Mouse (Mus musculus): ENCODE measurements around the gene Rbp3. TPM values are rescaled to one million over a fixed set of nuclear protein-coding genes. Genes with fewer than 3 reads are reported as not detected.
A peak's percentile ranks its signal among the peaks of the same experiment; 100 is the strongest.

Gene Rbp3
- polyA plus RNA-seq, 1 experiment from 2014 or later: not detected

- Histone ChIP-seq H3K36me3 (ENCODE audit: control insufficient read depth, insufficient read depth, low read length) (no peaks in the 10 kb centered on the region), H3K4me1 (ENCODE audit: control insufficient read depth, insufficient read depth, low read length) (no peaks in the 10 kb centered on the region), H3K9me3 (ENCODE audit: control insufficient read depth, low read length) (no peaks in the 10 kb centered on the region), H3K4me3 (replicated peaks; ENCODE audit: low read depth, low read length) (no peak overlapping the region), H3K4me2 (ENCODE audit: low read length) (no peak overlapping the region), H3K9ac (replicated peaks; ENCODE audit: low read length) (no peak overlapping the region), H3K27me3 (ENCODE audit: control insufficient read depth, insufficient read depth, low read length) (no peaks in the 10 kb centered on the region), H3K27ac (replicated peaks; ENCODE audit: low read depth, low read length) (no peak overlapping the region)
- no peak for ATAC-seq (ENCODE audit: low FRiP score, low TSS enrichment)
- no peak for DNase-seq
- 87% methylated on average over 4 of the region's 4 CpGs for WGBS
Observed at GRCm38 (mm10) chr14:33958186-33958585, 4.4 kb downstream of the Rbp3 start.

DNA sequence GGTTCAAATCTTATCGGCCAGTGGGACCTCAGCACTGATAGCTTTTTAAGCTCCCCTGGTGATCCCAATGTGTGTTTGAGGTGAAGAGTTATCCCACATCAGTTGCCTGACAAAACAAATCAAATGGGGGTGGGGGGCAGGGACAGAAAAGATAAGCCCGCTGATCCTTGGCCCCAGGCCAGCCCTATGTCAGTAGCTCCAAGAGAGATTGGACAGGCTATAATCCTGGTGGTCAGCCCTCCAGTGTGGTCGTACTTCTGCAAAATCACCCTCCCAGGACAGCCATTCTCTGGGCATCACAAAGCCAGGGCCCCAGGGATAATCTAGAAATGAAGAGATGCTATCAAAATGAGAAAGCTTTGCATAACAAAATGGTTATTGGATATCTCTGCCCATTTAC, 5.0 kb downstream of the Rbp3 start:
- no peak overlapping the region for H3K9ac ChIP-seq (replicated peaks; ENCODE audit: low read length)
- H3K36me3 ChIP-seq (ENCODE audit: control insufficient read depth, insufficient read depth, low read length): no peaks in the 10 kb centered on the region
- WGBS: 50% methylated on average over 3 of the region's 3 CpGs
- no peak overlapping the region for H3K4me3 ChIP-seq (replicated peaks; ENCODE audit: low read depth, low read length)
- H3K4me2 ChIP-seq (ENCODE audit: low read length): no peak overlapping the region
- H3K27ac ChIP-seq (replicated peaks; ENCODE audit: low read depth, low read length): no peak overlapping the region
- no peak for ATAC-seq (ENCODE audit: low FRiP score, low TSS enrichment)
- H3K27me3 ChIP-seq (ENCODE audit: control insufficient read depth, insufficient read depth, low read length): no peaks in the 10 kb centered on the region
- DNase-seq: no peak
- H3K9me3 ChIP-seq (ENCODE audit: control insufficient read depth, low read length): no peaks in the 10 kb centered on the region
- H3K4me1 ChIP-seq (ENCODE audit: control insufficient read depth, insufficient read depth, low read length): no peaks in the 10 kb centered on the region

DNA sequence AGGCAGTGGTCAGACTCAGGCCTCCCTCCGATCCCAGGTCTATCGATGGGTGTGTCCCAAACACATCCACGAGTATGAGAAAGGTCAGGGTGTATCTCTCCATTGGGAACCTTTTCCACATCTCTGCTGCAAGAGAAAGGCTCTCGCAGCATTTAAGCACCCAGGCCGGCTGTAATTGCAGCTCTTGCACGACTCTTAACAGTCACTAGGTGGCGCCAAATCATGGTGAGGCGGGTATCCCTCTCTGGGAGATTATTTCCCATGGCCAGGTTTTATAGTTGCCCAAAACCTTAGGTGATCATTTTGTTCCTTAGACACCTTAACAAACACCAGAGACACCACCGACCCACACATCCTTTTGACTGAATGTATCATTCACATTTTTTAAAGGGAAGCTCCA, 5.5 kb downstream of the Rbp3 start:
- H3K36me3 ChIP-seq (ENCODE audit: control insufficient read depth, insufficient read depth, low read length): no peaks in the 10 kb centered on the region
- H3K27me3 ChIP-seq (ENCODE audit: control insufficient read depth, insufficient read depth, low read length): no peaks in the 10 kb centered on the region
- ATAC-seq (ENCODE audit: low FRiP score, low TSS enrichment): no peak
- H3K4me3 ChIP-seq (replicated peaks; ENCODE audit: low read depth, low read length): no peak overlapping the region
- DNase-seq: peak; percentile 81
- no peaks in the 10 kb centered on the region for H3K9me3 ChIP-seq (ENCODE audit: control insufficient read depth, low read length)
- WGBS: 15% methylated on average over 9 of the region's 9 CpGs
- H3K4me2 ChIP-seq (ENCODE audit: low read length): no peak overlapping the region
- H3K4me1 ChIP-seq (ENCODE audit: control insufficient read depth, insufficient read depth, low read length): no peaks in the 10 kb centered on the region
- H3K9ac ChIP-seq (replicated peaks; ENCODE audit: low read length): no peak overlapping the region
- H3K27ac ChIP-seq (replicated peaks; ENCODE audit: low read depth, low read length): no peak overlapping the region

GRCm38 (mm10) chr14:33965675-33966074, 11.9 kb downstream of the Rbp3 start:
- no peak overlapping the region for H3K27ac ChIP-seq (replicated peaks; ENCODE audit: low read depth, low read length)
- WGBS: 74% methylated on average over 7 of the region's 7 CpGs
- H3K36me3 ChIP-seq (ENCODE audit: control insufficient read depth, insufficient read depth, low read length): no peaks in the 10 kb centered on the region
- H3K27me3 ChIP-seq (ENCODE audit: control insufficient read depth, insufficient read depth, low read length): no peaks in the 10 kb centered on the region
- H3K4me3 ChIP-seq (replicated peaks; ENCODE audit: low read depth, low read length): no peak overlapping the region
- H3K4me1 ChIP-seq (ENCODE audit: control insufficient read depth, insufficient read depth, low read length): no peaks in the 10 kb centered on the region
- H3K9me3 ChIP-seq (ENCODE audit: control insufficient read depth, low read length): no peaks in the 10 kb centered on the region
- no peak overlapping the region for H3K9ac ChIP-seq (replicated peaks; ENCODE audit: low read length)
- ATAC-seq (ENCODE audit: low FRiP score, low TSS enrichment) (no peak), DNase-seq (peak; percentile 13)
- H3K4me2 ChIP-seq (ENCODE audit: low read length): no peak overlapping the region

- H3K4me3 ChIP-seq (replicated peaks; ENCODE audit: low read depth, low read length): no peak overlapping the region
- no peaks in the 10 kb centered on the region for H3K36me3 ChIP-seq (ENCODE audit: control insufficient read depth, insufficient read depth, low read length)
- 47% methylated on average over 7 of the region's 7 CpGs for WGBS
- no peak overlapping the region for H3K4me2 ChIP-seq (ENCODE audit: low read length)
- no peak for ATAC-seq (ENCODE audit: low FRiP score, low TSS enrichment)
- no peaks in the 10 kb centered on the region for H3K27me3 ChIP-seq (ENCODE audit: control insufficient read depth, insufficient read depth, low read length)
- no peaks in the 10 kb centered on the region for H3K9me3 ChIP-seq (ENCODE audit: control insufficient read depth, low read length)
- no peak overlapping the region for H3K9ac ChIP-seq (replicated peaks; ENCODE audit: low read length)
- H3K27ac ChIP-seq (replicated peaks; ENCODE audit: low read depth, low read length): no peak overlapping the region
- no peaks in the 10 kb centered on the region for H3K4me1 ChIP-seq (ENCODE audit: control insufficient read depth, insufficient read depth, low read length)
- DNase-seq: peak; percentile 49
Observed at GRCm38 (mm10) chr14:33972679-33973078, 18.9 kb downstream of the Rbp3 start.

DNA sequence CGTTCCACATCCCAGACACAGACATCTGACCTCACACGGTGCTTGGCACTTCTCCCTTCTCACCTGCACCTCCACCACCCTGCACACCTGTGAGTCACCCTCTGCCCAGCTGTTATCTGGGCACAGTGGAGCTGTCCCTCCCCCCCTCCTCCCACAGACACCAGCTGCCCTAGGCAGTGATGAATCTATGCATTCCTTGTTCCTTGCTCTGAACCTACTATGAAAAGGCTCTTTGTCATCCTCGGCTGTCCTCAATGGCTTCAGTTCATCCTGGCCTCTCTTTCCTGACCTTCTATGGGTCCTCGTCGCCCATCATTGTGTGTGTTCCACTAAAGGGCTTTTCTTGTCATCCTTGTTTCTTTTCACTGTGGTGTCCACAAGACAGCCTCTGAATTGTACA, 20.9 kb downstream of the Rbp3 start:
- WGBS: 68% methylated on average over 5 of the region's 5 CpGs
- Histone ChIP-seq H3K9me3 (ENCODE audit: control insufficient read depth, low read length) (no peaks in the 10 kb centered on the region), H3K4me2 (ENCODE audit: low read length) (no peak overlapping the region), H3K4me3 (replicated peaks; ENCODE audit: low read depth, low read length) (no peak overlapping the region), H3K4me1 (ENCODE audit: control insufficient read depth, insufficient read depth, low read length) (peaks cover 9% of the 10 kb centered on the region; the same call in 1 of the 2 replicates), H3K27ac (replicated peaks; ENCODE audit: low read depth, low read length) (no peak overlapping the region), H3K36me3 (ENCODE audit: control insufficient read depth, insufficient read depth, low read length) (no peaks in the 10 kb centered on the region), H3K9ac (replicated peaks; ENCODE audit: low read length) (no peak overlapping the region), H3K27me3 (ENCODE audit: control insufficient read depth, insufficient read depth, low read length) (no peaks in the 10 kb centered on the region)
- ATAC-seq (ENCODE audit: low FRiP score, low TSS enrichment) (no peak), DNase-seq (no peak)

DNA sequence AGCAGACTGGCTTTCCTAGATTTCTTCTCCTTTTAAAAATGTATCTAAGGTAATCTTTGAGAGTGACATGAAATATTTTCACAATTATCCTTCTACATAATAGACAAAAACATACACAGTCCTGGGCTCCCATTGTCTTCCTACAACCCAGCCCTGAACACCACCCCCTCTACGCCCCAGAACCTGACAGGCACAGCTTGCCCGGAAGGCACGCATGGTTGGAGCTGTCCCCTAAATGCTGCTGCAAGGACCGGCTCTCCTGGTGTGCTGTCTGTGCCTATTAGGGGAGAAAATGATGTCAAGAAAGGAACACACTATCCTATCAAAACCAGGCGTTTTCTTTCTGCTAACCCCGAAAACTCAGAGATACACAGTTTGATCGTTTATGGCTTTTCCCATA, 23.9 kb downstream of the Rbp3 start:
- DNase-seq: peak; percentile 32
- H3K9ac ChIP-seq (replicated peaks; ENCODE audit: low read length): 0 out of 2 replicates have a peak overlapping the region, but pooled peaks have one; percentile 3
- peak overlapping the region; percentile 8; the same call in 1 of the 2 replicates for H3K27ac ChIP-seq (replicated peaks; ENCODE audit: low read depth, low read length)
- ATAC-seq (ENCODE audit: low FRiP score, low TSS enrichment): no peak
- no peaks in the 10 kb centered on the region for H3K27me3 ChIP-seq (ENCODE audit: control insufficient read depth, insufficient read depth, low read length)
- H3K4me2 ChIP-seq (ENCODE audit: low read length): peak overlapping the region; percentile 71
- WGBS: 26% methylated on average over 7 of the region's 7 CpGs
- H3K4me1 ChIP-seq (ENCODE audit: control insufficient read depth, insufficient read depth, low read length): peaks cover 9% of the 10 kb centered on the region; the same call in 1 of the 2 replicates
- H3K9me3 ChIP-seq (ENCODE audit: control insufficient read depth, low read length): no peaks in the 10 kb centered on the region
- H3K36me3 ChIP-seq (ENCODE audit: control insufficient read depth, insufficient read depth, low read length): no peaks in the 10 kb centered on the region
- H3K4me3 ChIP-seq (replicated peaks; ENCODE audit: low read depth, low read length): peak overlapping the region; percentile 39

- DNase-seq: peak; percentile 66
- H3K36me3 ChIP-seq (ENCODE audit: control insufficient read depth, insufficient read depth, low read length): no peaks in the 10 kb centered on the region
- peak within 1 kb of the TSS; percentile 71 for H3K4me2 ChIP-seq (ENCODE audit: low read length)
- no peaks in the 10 kb centered on the region for H3K27me3 ChIP-seq (ENCODE audit: control insufficient read depth, insufficient read depth, low read length)
- peaks cover 9% of the 10 kb centered on the region; the same call in 1 of the 2 replicates for H3K4me1 ChIP-seq (ENCODE audit: control insufficient read depth, insufficient read depth, low read length)
- peak within 1 kb of the TSS; percentile 8; the same call in 1 of the 2 replicates for H3K27ac ChIP-seq (replicated peaks; ENCODE audit: low read depth, low read length)
- WGBS: 3% methylated on average over 25 of the region's 25 CpGs
- peak within 1 kb of the TSS; percentile 37; the same call in 1 of the 2 replicates for H3K9ac ChIP-seq (replicated peaks; ENCODE audit: low read length)
- peak; percentile 53 for ATAC-seq (ENCODE audit: low FRiP score, low TSS enrichment)
- H3K9me3 ChIP-seq (ENCODE audit: control insufficient read depth, low read length): no peaks in the 10 kb centered on the region
- H3K4me3 ChIP-seq (replicated peaks; ENCODE audit: low read depth, low read length): peak within 1 kb of the TSS; percentile 39
Observed at GRCm38 (mm10) chr14:33978604-33979059, 24.8 kb downstream of the Rbp3 start, which contains the start of gene Zfp488. TSS of gene Zfp488 (minus strand) at chr14:33978764.

GRCm38 (mm10) chr14:33989201-33989600, 35.4 kb downstream of the Rbp3 start:
- no peak overlapping the region for H3K4me3 ChIP-seq (replicated peaks; ENCODE audit: low read depth, low read length)
- no peaks in the 10 kb centered on the region for H3K27me3 ChIP-seq (ENCODE audit: control insufficient read depth, insufficient read depth, low read length)
- no peak overlapping the region for H3K9ac ChIP-seq (replicated peaks; ENCODE audit: low read length)
- H3K4me1 ChIP-seq (ENCODE audit: control insufficient read depth, insufficient read depth, low read length): no peaks in the 10 kb centered on the region
- ATAC-seq (ENCODE audit: low FRiP score, low TSS enrichment): no peak
- no peak for DNase-seq
- no peak overlapping the region for H3K27ac ChIP-seq (replicated peaks; ENCODE audit: low read depth, low read length)
- 50% methylated on average over 3 of the region's 3 CpGs for WGBS
- no peaks in the 10 kb centered on the region for H3K36me3 ChIP-seq (ENCODE audit: control insufficient read depth, insufficient read depth, low read length)
- no peak overlapping the region for H3K4me2 ChIP-seq (ENCODE audit: low read length)
- no peaks in the 10 kb centered on the region for H3K9me3 ChIP-seq (ENCODE audit: control insufficient read depth, low read length)
